Mouse (Mus musculus): ENCODE data around the gene Pspn.

Pspn gene

GRCm38 (mm10) chr17:56962642-56963405 lies 37.0 kb downstream of the Pspn start:
- no peak for DNase-seq (ENCODE audit: low spot score)

- DNase-seq (ENCODE audit: low spot score) = no peak
Observed at GRCm38 (mm10) chr17:56961880-56962279, 37.9 kb downstream of the Pspn start.

GRCm38 (mm10) chr17:56958667-56959066 lies 41.2 kb downstream of the Pspn start:
- DNase-seq (ENCODE audit: low spot score) = no peak

GRCm38 (mm10) chr17:56957763-56958429 lies 41.9 kb downstream of the Pspn start:
- DNase-seq (ENCODE audit: low spot score) = no peak

- DNase-seq (ENCODE audit: low spot score) = no peak
Observed at GRCm38 (mm10) chr17:56954871-56955270, 44.9 kb downstream of the Pspn start.

GRCm38 (mm10) chr17:56952639-56953038 lies 47.2 kb downstream of the Pspn start:
- no peak for DNase-seq (ENCODE audit: low spot score)

GRCm38 (mm10) chr17:56950915-56951314 lies 48.9 kb downstream of the Pspn start:
- no peak for DNase-seq (ENCODE audit: low spot score)

Data from left cerebral cortex, adult 11 months (tissue).